Mouse (Mus musculus): ENCODE results near the gene Ldhb. TPM values are rescaled to one million over a fixed set of nuclear protein-coding genes. Genes with fewer than 3 reads are reported as not detected.

Gene Ldhb
- total and polyA plus RNA-seq, 3 experiments = 0.25 to 0.59 TPM; not detected in 1

- no peak overlapping the region for H3K4me2 ChIP-seq (ENCODE audit: insufficient read depth, low read depth, poor library complexity, severe bottlenecking)
- no peak overlapping the region for H3K4me3 ChIP-seq (replicated peaks in 1 of 3; ENCODE audit: low read depth in 2 of 3, low read length in 2 of 3, poor library complexity in 1 of 3)
- in situ Hi-C loops (cut with MboI; ENCODE audit: low pct_ligation_motif_present, low pct_unique_long_range_greater_than_20kb, low sequenced_read_pairs) (no loop called here), dilution Hi-C loops (cut with MboI; ENCODE audit: extremely low pct_ligation_motif_present, extremely low pct_unique_long_range_greater_than_20kb, low sequenced_read_pairs) (no loop called here)
- TF ChIP-seq KAT2A (IDR thresholded peaks at IDR 0.05; ENCODE audit: insufficient replicate concordance, low read length) = no peak
- no peak for TF ChIP-seq EP300 (IDR thresholded peaks at IDR 0.05; ENCODE audit: low read length)
- no peak for TF ChIP-seq ZMIZ1 (IDR thresholded peaks at IDR 0.05; ENCODE audit: low read depth, low read length)
- TF ChIP-seq UBTF (IDR thresholded peaks at IDR 0.05; ENCODE audit: low read depth, low read length) = no peak
- TF ChIP-seq TBP (conservative IDR thresholded peaks at IDR 0.05; ENCODE audit: low read depth, low read length) = no peak
- no peak overlapping the region for H3K27ac ChIP-seq (ENCODE audit: insufficient read depth, low read depth)
- H3K9ac ChIP-seq (ENCODE audit: insufficient read depth, low read depth) = no peak overlapping the region
- no peaks in the 10 kb centered on the region for H3K79me2 ChIP-seq (replicated peaks; ENCODE audit: control insufficient read depth, extremely low read depth, insufficient read depth, poor library complexity, severe bottlenecking)
- no peak for DNase-seq (ENCODE audit: extremely low read depth)
- H3K36me3 ChIP-seq (replicated peaks in 1 of 2; ENCODE audit: control insufficient read depth in 1 of 2, insufficient read depth in 1 of 2, low read length in 1 of 2) = no peaks in the 10 kb centered on the region
- H3K9me3 ChIP-seq (replicated peaks; ENCODE audit: low read length) = no peaks in the 10 kb centered on the region
- no peaks in the 10 kb centered on the region for H3K4me1 ChIP-seq (ENCODE audit: control insufficient read depth in 1 of 2, insufficient read depth in 2 of 2)
- no peaks in the 10 kb centered on the region for H3K27me3 ChIP-seq (replicated peaks)
Measured at GRCm38 (mm10) chr6:142533412-142533811, 25.7 kb upstream of the Ldhb start.

GRCm38 (mm10) chr6:142532686-142533085, 24.9 kb upstream of the Ldhb start:
- DNase-seq (ENCODE audit: extremely low read depth) = no peak
- Histone ChIP-seq H3K36me3 (replicated peaks in 1 of 2; ENCODE audit: control insufficient read depth in 1 of 2, insufficient read depth in 1 of 2, low read length in 1 of 2) (no peaks in the 10 kb centered on the region), H3K4me1 (ENCODE audit: control insufficient read depth in 1 of 2, insufficient read depth in 2 of 2) (no peaks in the 10 kb centered on the region), H3K4me3 (replicated peaks in 1 of 3; ENCODE audit: low read depth in 2 of 3, low read length in 2 of 3, poor library complexity in 1 of 3) (no peak overlapping the region), H3K9me3 (replicated peaks; ENCODE audit: low read length) (no peaks in the 10 kb centered on the region), H3K27ac (ENCODE audit: insufficient read depth, low read depth) (no peak overlapping the region), H3K4me2 (ENCODE audit: insufficient read depth, low read depth, poor library complexity, severe bottlenecking) (no peak overlapping the region), H3K79me2 (replicated peaks; ENCODE audit: control insufficient read depth, extremely low read depth, insufficient read depth, poor library complexity, severe bottlenecking) (no peaks in the 10 kb centered on the region), H3K27me3 (replicated peaks) (no peaks in the 10 kb centered on the region), H3K9ac (ENCODE audit: insufficient read depth, low read depth) (no peak overlapping the region)
- dilution Hi-C loops (cut with MboI; ENCODE audit: extremely low pct_ligation_motif_present, extremely low pct_unique_long_range_greater_than_20kb, low sequenced_read_pairs) = no loop called here
- no peak for TF ChIP-seq ETS1 (conservative IDR thresholded peaks at IDR 0.05; ENCODE audit: low read depth, low read length)
- no peak for TF ChIP-seq RCOR1 (conservative IDR thresholded peaks at IDR 0.05; ENCODE audit: low read depth, low read length)
- TF ChIP-seq TBP (conservative IDR thresholded peaks at IDR 0.05; ENCODE audit: low read depth, low read length) = no peak
- no peak for TF ChIP-seq ZKSCAN1 (IDR thresholded peaks at IDR 0.05; ENCODE audit: borderline replicate concordance, low read depth, low read length)
- TF ChIP-seq CHD1 (IDR thresholded peaks at IDR 0.05; ENCODE audit: low read depth, low read length) = no peak
- TF ChIP-seq CTCF (conservative IDR thresholded peaks at IDR 0.05 in 1 of 2, IDR thresholded peaks at IDR 0.05 in 1 of 2; ENCODE audit: low read depth in 2 of 2, low read length in 2 of 2) = no peak
- TF ChIP-seq PAX5 (IDR thresholded peaks at IDR 0.05; ENCODE audit: low read length) = no peak
- TF ChIP-seq TCF12 (IDR thresholded peaks at IDR 0.05; ENCODE audit: low read depth, low read length) = no peak
- TF ChIP-seq SIN3A (IDR thresholded peaks at IDR 0.05; ENCODE audit: low read length) = no peak
- in situ Hi-C loops (cut with MboI; ENCODE audit: low pct_ligation_motif_present, low pct_unique_long_range_greater_than_20kb, low sequenced_read_pairs) = no loop called here

- no peak for TF ChIP-seq POLR2AphosphoS2 (IDR thresholded peaks at IDR 0.05; ENCODE audit: low read depth, low read length)
- TF ChIP-seq NELFE (IDR thresholded peaks at IDR 0.05; ENCODE audit: low read depth, low read length) = no peak
- no peak for TF ChIP-seq TBP (conservative IDR thresholded peaks at IDR 0.05; ENCODE audit: low read depth, low read length)
- no peak for TF ChIP-seq ZNF384 (IDR thresholded peaks at IDR 0.05; ENCODE audit: low read depth, low read length)
- no peak for TF ChIP-seq NRF1 (IDR thresholded peaks at IDR 0.05; ENCODE audit: low read depth, low read length)
- TF ChIP-seq MAX (IDR thresholded peaks at IDR 0.05; ENCODE audit: low read length) = no peak
- TF ChIP-seq GABPA (IDR thresholded peaks at IDR 0.05; ENCODE audit: insufficient replicate concordance, low read depth, low read length) = no peak
- no peak for TF ChIP-seq ZC3H11A (IDR thresholded peaks at IDR 0.05; ENCODE audit: low read depth, low read length)
- TF ChIP-seq ETS1 (conservative IDR thresholded peaks at IDR 0.05; ENCODE audit: low read depth, low read length) = no peak
- TF ChIP-seq MAZ (IDR thresholded peaks at IDR 0.05; ENCODE audit: low read depth, low read length) = no peak
- no peak for TF ChIP-seq RCOR1 (conservative IDR thresholded peaks at IDR 0.05; ENCODE audit: low read depth, low read length)
- Histone ChIP-seq H3K27ac (ENCODE audit: insufficient read depth, low read depth) (no peak overlapping the region), H3K27me3 (replicated peaks) (no peaks in the 10 kb centered on the region), H3K9ac (ENCODE audit: insufficient read depth, low read depth) (no peak overlapping the region), H3K36me3 (replicated peaks in 1 of 2; ENCODE audit: control insufficient read depth in 1 of 2, insufficient read depth in 1 of 2, low read length in 1 of 2) (no peaks in the 10 kb centered on the region), H3K9me3 (replicated peaks; ENCODE audit: low read length) (no peaks in the 10 kb centered on the region), H3K4me3 (replicated peaks in 1 of 3; ENCODE audit: low read depth in 2 of 3, low read length in 2 of 3, poor library complexity in 1 of 3) (no peak overlapping the region), H3K79me2 (replicated peaks; ENCODE audit: control insufficient read depth, extremely low read depth, insufficient read depth, poor library complexity, severe bottlenecking) (no peaks in the 10 kb centered on the region), H3K4me1 (ENCODE audit: control insufficient read depth in 1 of 2, insufficient read depth in 2 of 2) (no peaks in the 10 kb centered on the region), H3K4me2 (ENCODE audit: insufficient read depth, low read depth, poor library complexity, severe bottlenecking) (no peak overlapping the region)
- in situ Hi-C loops (cut with MboI; ENCODE audit: low pct_ligation_motif_present, low pct_unique_long_range_greater_than_20kb, low sequenced_read_pairs) = no loop called here
- no peak for DNase-seq (ENCODE audit: extremely low read depth)
- dilution Hi-C loops (cut with MboI; ENCODE audit: extremely low pct_ligation_motif_present, extremely low pct_unique_long_range_greater_than_20kb, low sequenced_read_pairs) = no loop called here
Measured at GRCm38 (mm10) chr6:142532141-142532540, 24.4 kb upstream of the Ldhb start.
